Mouse (Mus musculus): Measurements from ENCODE around the gene Ppfia2.

The Ppfia2 gene

DNA sequence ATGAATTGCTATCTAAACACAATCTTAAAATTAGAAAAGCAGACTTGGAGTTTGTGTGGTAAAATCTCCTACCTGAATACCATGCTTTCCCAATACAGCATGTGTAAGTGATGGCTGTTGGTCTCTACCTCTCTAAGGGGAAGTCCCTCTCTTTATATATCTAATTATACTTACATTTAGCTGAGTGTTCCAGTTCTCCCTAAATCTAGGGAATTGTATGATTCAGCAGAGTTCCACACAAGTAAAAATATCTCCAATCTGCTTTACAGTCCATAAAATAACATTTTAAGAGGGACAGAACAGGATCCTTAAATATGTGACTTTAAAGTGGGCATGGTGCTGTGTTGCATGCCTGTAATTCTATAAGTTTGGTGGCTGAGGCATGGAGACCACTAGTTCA, 444.7 kb downstream of the Ppfia2 start:
- no peak for DNase-seq (ENCODE audit: low spot score)

DNA sequence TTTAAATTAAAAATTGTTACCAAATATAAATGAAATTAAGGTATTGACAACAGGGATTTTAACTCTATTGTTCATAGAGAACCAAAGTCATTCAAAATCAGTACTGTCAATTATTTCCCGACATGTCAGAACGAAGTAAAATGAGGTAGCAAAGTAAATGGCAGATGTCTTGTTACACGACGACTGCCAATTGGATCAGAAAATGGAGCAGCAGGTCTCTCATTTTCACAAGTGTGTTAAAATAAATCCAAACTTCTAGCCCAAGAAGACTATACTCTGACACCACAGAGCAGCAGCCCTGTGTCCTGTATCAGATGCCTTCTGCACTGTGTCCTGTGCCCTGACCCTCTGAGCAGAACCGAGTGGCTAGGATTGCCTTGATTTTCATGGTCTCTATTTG, 454.2 kb downstream of the Ppfia2 start:
- no peak for DNase-seq (ENCODE audit: low spot score)

DNA sequence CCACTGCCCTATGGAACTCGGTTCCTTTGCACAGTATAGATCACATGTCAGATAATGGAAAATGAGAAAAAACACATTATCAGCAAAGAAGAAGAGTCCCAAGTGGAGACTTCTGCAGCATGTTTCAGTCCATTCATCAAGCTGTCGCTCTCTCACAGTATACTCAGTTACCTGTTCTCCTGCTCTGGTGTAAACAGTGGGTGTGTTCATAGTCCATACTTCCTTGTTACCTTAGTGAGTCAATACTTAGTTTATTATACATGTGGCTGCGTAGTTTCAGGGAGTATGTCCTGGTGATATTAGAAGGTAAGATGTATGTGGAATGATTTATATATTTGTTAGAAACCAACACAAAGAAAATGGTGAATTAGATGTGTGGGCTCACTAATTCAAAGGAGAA, 454.7 kb downstream of the Ppfia2 start:
- DNase-seq (ENCODE audit: low spot score) = no peak

DNA sequence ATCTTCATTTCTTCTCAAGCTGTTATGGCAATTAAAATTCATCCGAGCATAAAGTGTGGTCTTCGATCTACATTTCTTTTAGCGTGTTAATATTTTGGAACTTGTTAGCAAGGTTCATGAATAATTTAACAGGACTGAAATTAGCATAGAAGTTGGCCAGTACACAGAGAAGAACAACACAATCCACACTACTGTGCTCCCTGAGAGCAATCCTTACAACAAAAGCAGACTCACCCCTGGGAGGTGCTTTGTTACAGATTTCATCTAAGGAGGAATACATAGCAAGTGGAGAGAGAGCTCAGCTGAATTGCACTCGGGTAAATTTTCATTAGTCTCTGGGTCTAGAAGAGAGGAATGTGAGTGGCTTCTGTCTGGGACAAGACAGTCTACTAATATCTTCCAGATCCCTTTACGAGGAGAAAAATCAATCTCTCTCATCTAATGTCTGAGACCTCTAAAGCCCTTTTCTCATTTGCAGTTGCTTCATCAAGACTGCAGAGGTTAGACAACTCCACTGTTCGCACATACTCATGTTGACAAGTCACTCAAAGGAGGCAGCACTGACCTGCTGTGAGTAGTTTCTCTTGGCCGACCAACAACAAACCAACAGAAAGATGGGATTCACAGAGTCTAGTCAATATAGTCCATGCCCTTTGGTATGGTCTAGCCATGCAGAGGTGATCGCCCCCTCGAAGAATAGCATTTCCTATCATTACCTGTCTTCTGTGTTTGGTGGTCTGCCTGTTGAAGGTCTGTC, 458.6 kb downstream of the Ppfia2 start:
- DNase-seq (ENCODE audit: low spot score) = no peak

DNA sequence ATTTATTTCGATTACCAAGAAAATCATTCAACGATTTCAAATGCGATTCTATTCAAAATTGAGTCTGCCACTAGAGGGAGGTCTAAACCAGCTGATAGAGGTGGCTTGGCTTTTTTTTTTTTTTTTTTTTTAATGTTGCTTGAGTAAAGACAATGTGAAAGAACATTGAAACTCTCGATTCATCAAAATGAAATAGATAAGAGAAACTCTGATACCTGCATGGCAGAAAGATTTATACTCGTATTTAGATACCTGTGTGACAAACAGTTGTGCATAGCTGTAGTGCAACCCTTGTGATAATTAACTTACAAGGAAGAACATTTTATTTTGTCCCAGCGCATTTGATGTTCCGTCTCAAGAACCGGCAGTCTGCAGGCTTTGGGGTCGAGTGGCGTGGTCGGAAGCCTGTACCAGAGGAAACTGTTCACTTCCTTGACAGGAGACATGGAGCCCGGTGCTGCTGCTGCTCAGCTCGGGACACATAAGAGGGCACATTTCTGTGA, 462.5 kb downstream of the Ppfia2 start:
- DNase-seq (ENCODE audit: low spot score) = peak; percentile 58

DNA sequence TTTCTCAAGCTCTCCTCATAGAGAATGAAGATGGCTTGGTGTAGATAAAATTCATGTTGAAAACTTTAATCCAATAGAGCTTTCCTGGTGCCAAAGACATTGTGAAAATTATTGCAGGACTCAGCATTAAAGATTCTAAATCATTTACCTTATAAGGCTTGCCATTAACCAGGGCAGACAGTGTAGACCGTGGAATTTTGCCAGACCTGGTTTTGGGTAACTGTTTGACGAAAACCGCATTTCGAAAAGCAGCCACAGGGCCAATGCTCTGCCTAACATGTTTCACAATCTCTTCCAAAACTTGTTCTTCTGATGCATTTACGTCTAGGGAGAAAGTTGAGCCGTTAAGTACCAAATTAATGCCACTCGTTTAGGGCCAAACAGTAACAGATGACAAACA, 466.9 kb downstream of the Ppfia2 start:
- DNase-seq (ENCODE audit: low spot score) = no peak

DNA sequence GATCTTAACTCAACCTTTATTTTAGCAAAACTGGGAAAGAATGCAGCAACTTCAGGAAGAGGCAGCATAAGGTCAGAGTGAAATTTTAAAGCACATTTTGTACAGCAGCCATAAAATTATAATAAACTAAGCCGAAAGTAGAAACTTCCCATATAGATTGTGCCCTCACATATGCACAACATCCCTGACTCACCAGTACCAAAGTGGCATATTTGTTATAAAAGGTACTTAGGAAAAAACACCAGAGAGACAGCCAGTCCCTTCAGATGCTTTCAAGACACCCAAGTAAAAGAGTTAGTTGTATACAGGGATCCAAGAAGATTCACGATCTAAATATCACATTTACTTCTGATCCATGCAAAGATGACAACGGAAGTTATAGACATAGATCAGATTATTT, 468.7 kb downstream of the Ppfia2 start:
- no peak for DNase-seq (ENCODE audit: low spot score)

DNA sequence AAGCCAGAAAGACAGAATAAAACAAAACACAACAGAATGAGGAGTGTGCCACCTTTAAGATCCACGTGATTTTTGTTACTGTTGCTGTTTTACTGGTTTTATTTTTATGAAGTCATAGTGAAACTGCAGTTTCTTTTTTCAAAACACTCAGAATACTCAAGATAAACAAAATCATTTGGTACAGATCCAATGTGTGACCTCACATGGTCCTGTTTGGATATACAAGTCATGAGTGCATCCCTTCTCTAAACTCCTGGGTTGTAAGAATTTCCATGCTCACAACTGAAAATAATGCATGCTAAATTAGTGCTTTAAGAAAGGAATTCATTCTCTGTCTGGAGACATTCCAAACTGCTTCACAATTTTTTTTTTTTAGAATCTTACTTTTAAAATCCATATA, 469.3 kb downstream of the Ppfia2 start:
- DNase-seq (ENCODE audit: low spot score) = peak; percentile 4

DNA sequence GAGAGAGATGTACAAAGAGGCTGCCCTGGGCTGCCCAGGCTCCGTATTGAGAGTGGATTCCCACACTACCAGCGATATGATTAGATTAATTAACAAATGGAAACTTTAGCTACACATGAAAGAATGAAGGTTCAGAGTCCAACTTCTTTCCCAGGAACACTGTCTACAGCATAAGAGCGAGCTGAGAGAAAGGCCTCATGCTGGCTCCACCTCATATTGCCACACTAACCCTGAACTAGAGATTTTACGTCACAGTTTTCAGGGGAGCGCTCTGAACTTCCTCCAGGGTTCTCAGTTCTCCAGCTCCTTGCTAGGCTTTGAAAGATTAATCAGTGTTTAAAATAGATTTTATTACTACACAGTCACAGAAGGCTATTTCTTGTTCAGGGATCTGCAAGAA, 471.2 kb downstream of the Ppfia2 start:
- DNase-seq (ENCODE audit: low spot score) = no peak

DNA sequence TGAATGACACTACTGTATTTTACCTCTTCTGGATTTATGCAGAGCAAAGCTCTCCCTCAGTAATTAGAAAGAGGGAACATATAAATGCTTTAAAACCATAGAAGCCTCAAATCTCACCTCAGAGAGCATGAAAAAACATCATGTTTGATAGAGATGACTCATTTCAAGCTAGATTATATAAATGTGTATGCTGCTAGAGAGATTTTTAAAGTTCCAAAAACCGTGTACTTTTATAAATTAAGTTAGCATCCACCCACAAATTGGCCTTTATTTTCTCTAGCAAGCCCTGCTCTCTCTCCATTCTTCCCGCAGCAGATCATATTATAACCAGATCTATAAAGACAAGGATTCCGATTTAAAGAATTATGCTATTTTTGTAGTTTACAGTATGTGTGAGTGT, 488.9 kb downstream of the Ppfia2 start:
- no peak for DNase-seq (ENCODE audit: low spot score)

DNA sequence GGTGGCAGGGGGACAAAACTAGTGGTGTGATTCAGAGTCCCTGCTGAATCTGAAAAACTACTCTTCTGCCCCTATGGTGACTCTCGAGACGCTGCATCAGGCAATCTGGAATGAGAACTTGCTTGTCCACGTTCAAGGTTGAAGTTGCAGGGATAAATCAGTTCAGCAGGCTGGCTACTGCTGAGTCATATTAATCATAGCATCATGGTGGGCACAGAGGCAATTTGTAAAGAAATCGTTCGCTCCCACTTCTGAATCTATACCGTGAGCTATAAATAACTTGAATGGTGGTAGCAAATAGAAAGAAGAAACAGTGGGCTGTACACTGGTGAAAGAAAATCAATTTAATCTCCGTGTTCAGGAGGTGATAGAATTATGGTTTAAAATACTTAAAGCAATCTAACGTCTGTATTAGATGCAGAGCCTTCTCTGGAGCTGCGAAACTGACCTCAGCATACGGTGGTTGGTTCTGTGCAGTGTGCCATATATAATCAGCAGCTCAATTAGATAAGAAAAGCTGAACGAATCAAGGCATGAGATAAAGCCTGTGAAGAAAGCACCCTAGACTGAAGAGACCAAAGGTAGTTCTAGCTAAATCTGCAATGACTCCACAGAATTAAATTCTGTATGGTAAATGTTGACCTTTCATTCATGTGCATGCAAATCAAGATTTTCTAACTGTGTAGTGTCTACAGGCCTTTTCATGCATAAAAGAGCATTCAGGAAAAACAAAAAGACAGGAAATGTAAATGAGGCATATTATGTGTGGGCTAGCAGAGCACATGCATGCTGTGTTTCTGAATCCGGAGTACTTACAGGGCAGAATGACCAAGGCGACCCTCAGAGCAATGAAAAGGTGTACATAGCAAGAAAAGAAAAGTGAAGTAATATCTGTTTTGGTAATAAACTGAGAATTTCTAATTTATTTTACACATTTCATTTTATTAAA, 505.3 kb downstream of the Ppfia2 start:
- no peak for DNase-seq (ENCODE audit: low spot score)

Measured in adipocyte (in vitro differentiated cells).